Mouse (Mus musculus) kidney, embryonic 16.5 days (tissue): ENCODE results near the gene Herpud1. TPM values are rescaled to one million over a fixed set of nuclear protein-coding genes. Genes with fewer than 3 reads are reported as not detected.

Source experiments
- ATAC-seq: fragments of 200-750 bp; cut with Nextera tagmentation; 2 replicates; pipeline ENCODE4 v1.8.0; 2017; ENCODE audit warnings: moderate TSS enrichment; ENCODE audit not compliant: low FRiP score, low TSS enrichment
- H3K27ac ChIP-seq: fragments of 300-500 bp; sonication (generic); 2 replicates; pipeline ENCODE4 v1.5.1; 2014; ENCODE audit warnings: low read length
- H3K27me3 ChIP-seq: fragments of 300-500 bp; sonication (generic); 2 replicates; pipeline ENCODE4 v1.6.1; 2014; ENCODE audit warnings: low read length, control low read depth, mixed read lengths; ENCODE audit not compliant: insufficient read depth
- H3K36me3 ChIP-seq: fragments of 300-500 bp; sonication (generic); 2 replicates; pipeline ENCODE4 v1.6.1; 2014; ENCODE audit warnings: low read length, control low read depth, mixed read lengths; ENCODE audit not compliant: insufficient read depth
- H3K4me1 ChIP-seq: fragments of 300-500 bp; sonication (generic); 2 replicates; pipeline ENCODE4 v1.6.1; 2014; ENCODE audit warnings: low read length, control low read depth, mixed read lengths; ENCODE audit not compliant: insufficient read depth
- H3K4me2 ChIP-seq: fragments of 300-500 bp; sonication (generic); replicated peaks from 2 replicates; pipeline ENCODE4 v1.6.1; 2014; ENCODE audit warnings: low read depth, low read length
- H3K4me3 ChIP-seq: fragments of 300-500 bp; sonication (generic); 2 replicates; pipeline ENCODE4 v1.5.1; 2014; ENCODE audit warnings: mild to moderate bottlenecking, low read length
- H3K9ac ChIP-seq: fragments of 300-500 bp; sonication (generic); replicated peaks from 2 replicates; pipeline ENCODE4 v1.6.1; 2014; ENCODE audit warnings: low read length
- H3K9me3 ChIP-seq: fragments of 300-500 bp; sonication (generic); 2 replicates; pipeline ENCODE4 v1.6.1; 2016; ENCODE audit warnings: low read length, control low read depth
- WGBS: fragments of 180-500 bp; shearing (Covaris S2); extraction: QIAGEN DNeasy Blood & Tissue Kit; methylation state at CpG from one replicate; pipeline ENCODE4 v1.1.7; 2014; 5-methylcytosine and 5-hydroxymethylcytosine counted together
- polyA plus RNA-seq: library from polyadenylated mRNA; unstranded; fragments of >200 nt; fragmentation: Nextera tagmentation; extraction: Ambion mirVana; gene quantifications from 2 replicates; pipeline ENCODE4 v1.2.1, GENCODE M21; 2015

The Herpud1 gene
- polyA plus RNA-seq, 1 experiment from 2014 or later = 87.9 TPM

DNA sequence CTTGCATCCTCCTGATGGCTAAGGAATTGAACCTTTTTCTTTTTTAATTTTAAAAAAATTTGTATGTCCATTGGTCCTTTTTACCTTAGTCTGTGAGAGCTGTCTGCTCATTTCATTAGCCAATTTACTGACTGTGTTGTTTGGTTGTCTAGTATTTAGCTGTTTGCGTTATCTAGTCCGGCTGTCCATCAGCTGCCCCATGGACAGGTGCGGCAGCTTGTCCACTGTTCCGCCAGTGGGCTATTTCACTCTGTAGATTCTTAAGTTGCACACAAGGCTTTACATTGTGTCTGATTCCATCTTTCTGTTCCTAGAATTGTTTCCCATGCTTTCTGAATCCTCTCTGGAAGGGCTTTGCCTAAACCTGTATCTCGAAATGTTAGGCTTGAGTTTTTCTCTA, 52.4 kb downstream of the Herpud1 start:
- Histone ChIP-seq H3K4me1 (no peaks in the 10 kb centered on the region), H3K4me3 (no peak overlapping the region), H3K27me3 (peaks cover 3% of the 10 kb centered on the region; the same call in 1 of the 2 replicates), H3K36me3 (no peaks in the 10 kb centered on the region), H3K27ac (no peak overlapping the region), H3K9me3 (no peaks in the 10 kb centered on the region), H3K4me2 (no peak overlapping the region), H3K9ac (no peak overlapping the region)
- ATAC-seq = no peak
- 92% methylated on average over 5 of the region's 5 CpGs for WGBS

DNA sequence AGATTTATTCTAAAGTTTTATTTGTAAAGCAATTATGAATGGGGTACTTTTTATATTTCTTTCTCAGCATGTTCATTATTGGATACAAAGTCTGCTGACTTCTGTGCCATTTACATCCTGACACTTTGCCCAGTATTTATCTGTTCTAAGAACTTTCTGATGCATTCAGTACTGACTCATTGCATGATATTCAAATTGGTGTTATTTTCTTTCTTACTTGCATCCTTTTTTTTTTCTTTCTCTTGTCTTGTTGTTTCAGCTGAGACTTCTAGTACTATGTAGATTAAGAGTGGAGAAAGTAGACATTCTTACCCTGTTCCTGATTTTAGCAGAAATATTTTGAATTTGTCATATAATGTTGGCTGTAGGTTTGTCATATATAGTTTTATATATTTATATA, 53.5 kb downstream of the Herpud1 start:
- Histone ChIP-seq H3K27me3 (no peaks in the 10 kb centered on the region), H3K4me3 (no peak overlapping the region), H3K27ac (no peak overlapping the region), H3K9me3 (no peaks in the 10 kb centered on the region), H3K4me1 (no peaks in the 10 kb centered on the region), H3K36me3 (no peaks in the 10 kb centered on the region), H3K4me2 (no peak overlapping the region), H3K9ac (no peak overlapping the region)
- ATAC-seq = no peak

DNA sequence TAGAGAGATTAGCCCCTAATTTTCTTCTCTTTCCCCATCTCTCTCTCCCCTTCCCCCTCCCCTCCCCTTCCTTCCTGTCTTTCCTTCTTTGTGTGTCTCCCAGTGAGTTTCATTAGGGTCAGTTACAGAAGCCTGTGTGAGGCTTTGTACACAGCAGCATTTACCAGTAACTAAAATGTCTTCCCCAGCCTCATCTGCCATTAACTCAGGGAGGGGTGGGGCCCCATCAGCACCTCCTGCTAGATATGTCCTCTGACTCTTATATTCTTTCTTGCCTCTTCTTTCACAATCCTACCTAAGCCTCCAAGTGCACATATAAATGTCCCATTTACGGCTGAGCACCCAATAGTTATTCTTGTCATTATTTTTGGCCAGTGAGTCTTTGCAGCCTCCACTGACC, 54.2 kb downstream of the Herpud1 start:
- H3K36me3 ChIP-seq = no peaks in the 10 kb centered on the region

DNA sequence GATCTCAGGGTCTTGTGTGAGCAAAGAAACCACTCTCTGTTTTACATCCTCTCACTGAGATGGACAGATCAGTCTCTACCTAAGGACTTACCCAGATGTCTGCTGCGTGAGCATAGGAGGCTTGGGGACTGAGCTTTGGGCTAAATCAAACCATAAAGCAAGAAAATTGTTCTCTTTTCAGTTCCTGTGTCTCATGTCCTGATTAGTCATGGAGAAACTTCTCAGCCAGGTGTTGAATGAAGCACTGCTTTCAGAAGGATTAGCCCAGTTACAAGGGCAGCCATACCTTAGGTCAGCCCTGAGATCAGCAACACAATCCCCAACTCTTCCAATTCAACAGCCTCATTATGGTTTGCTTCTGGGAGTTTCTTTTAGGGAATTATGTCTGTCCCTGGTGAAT, 55.4 kb downstream of the Herpud1 start:
- Histone ChIP-seq H3K27me3 (no peaks in the 10 kb centered on the region), H3K4me3 (no peak overlapping the region), H3K4me2 (no peak overlapping the region), H3K36me3 (no peaks in the 10 kb centered on the region), H3K27ac (no peak overlapping the region), H3K9ac (no peak overlapping the region), H3K4me1 (no peaks in the 10 kb centered on the region), H3K9me3 (no peaks in the 10 kb centered on the region)
- WGBS = 91% methylated on average over 1 of the region's 1 CpGs
- no peak for ATAC-seq

More for the DNA sequence above, 54.2 kb downstream of the Herpud1 start:
- ATAC-seq = no peak
- H3K9ac ChIP-seq = no peak overlapping the region
- no peaks in the 10 kb centered on the region for H3K9me3 ChIP-seq
- 88% methylated on average over 1 of the region's 1 CpGs for WGBS
- H3K27ac ChIP-seq = no peak overlapping the region
- H3K27me3 ChIP-seq = no peaks in the 10 kb centered on the region
- H3K4me3 ChIP-seq = no peak overlapping the region
- H3K4me1 ChIP-seq = no peaks in the 10 kb centered on the region
- no peak overlapping the region for H3K4me2 ChIP-seq

DNA sequence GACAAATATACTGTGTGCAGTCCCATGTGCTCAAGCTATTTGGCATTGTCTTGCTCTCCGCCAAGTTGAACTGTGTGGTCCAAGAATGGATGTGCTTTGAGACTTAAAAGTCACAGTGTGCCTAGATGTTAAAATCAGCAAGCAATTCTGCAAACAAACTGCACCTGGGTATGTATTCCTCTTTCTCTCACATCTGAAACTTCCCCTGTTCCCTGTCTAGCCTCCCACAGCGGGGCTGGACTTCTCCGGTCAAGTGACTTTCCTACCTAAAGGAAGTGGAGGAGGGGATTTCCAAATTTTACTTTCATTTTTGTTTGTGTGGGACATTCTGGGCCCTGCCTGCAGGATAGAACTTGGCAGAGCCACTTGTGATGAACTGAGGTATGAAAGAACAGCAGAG, 56.9 kb downstream of the Herpud1 start:
- 86% methylated on average over 3 of the region's 3 CpGs for WGBS
- no peak for ATAC-seq
- H3K4me1 ChIP-seq = no peaks in the 10 kb centered on the region

DNA sequence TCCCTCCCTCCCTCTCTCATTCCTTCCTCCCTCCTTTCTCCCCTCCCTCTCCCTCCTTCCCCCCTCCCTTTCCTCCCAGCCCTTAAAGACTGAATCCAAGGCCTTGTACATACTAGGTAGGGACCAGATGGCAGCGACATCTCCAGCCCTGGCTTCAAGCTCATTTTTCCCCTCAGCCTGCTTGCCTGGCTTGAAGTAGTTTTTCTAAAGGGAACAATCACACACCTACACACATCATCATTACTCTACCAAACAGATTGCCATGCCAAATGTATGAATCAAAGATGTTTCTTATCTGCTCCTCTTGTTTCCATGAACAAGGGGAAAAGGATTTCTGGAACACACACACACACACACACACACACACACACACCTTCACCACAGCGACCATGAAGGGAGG, 58.2 kb downstream of the Herpud1 start:
- Histone ChIP-seq H3K4me3 (no peak overlapping the region), H3K36me3 (no peaks in the 10 kb centered on the region), H3K9ac (no peak overlapping the region), H3K4me1 (no peaks in the 10 kb centered on the region), H3K4me2 (no peak overlapping the region), H3K27me3 (no peaks in the 10 kb centered on the region), H3K9me3 (no peaks in the 10 kb centered on the region), H3K27ac (no peak overlapping the region)
- WGBS = 76% methylated on average over 2 of the region's 2 CpGs
- ATAC-seq = no peak

More for the DNA sequence above, 56.9 kb downstream of the Herpud1 start:
- Histone ChIP-seq H3K27me3 (no peaks in the 10 kb centered on the region), H3K4me3 (no peak overlapping the region), H3K9me3 (no peaks in the 10 kb centered on the region), H3K4me2 (no peak overlapping the region), H3K9ac (no peak overlapping the region), H3K27ac (no peak overlapping the region), H3K36me3 (no peaks in the 10 kb centered on the region)

Other genes starting within 250 kb of the Herpud1 start
- gene Mt4, start 249.2 kb upstream of the Herpud1 start, polyA plus RNA-seq = not detected in 2 replicates
- gene Mt3, start 233.8 kb upstream of the Herpud1 start, polyA plus RNA-seq = 1.6 and 3.0 TPM in 2 replicates
- gene Mt2, start 213.8 kb upstream of the Herpud1 start, polyA plus RNA-seq = 143 and 167 TPM in 2 replicates
- gene Mt1, start 207.4 kb upstream of the Herpud1 start, polyA plus RNA-seq = 543 and 568 TPM in 2 replicates
- gene Nup93, start 171.9 kb upstream of the Herpud1 start, polyA plus RNA-seq = 92.3 and 94.2 TPM in 2 replicates
- gene Slc12a3, start 57.2 kb upstream of the Herpud1 start, polyA plus RNA-seq = 14.5 and 16.6 TPM in 2 replicates
- 0.15 TPM in 1 of 2 replicates, not detected in the other for gene Nlrc5, start 47.9 kb downstream of the Herpud1 start, polyA plus RNA-seq
- gene Cpne2, start 146.6 kb downstream of the Herpud1 start, polyA plus RNA-seq = 10.2 and 13.5 TPM in 2 replicates
- gene Rspry1, start 215.5 kb downstream of the Herpud1 start, polyA plus RNA-seq = 39.1 and 41.4 TPM in 2 replicates
- 63.2 and 69.2 TPM in 2 replicates for gene Fam192a, start 215.6 kb downstream of the Herpud1 start, polyA plus RNA-seq